Mouse (Mus musculus) hindbrain, embryonic 13.5 days (tissue): ENCODE measurements around the gene Traf7. TPM values are rescaled to one million over a fixed set of nuclear protein-coding genes. Genes with fewer than 3 reads are reported as not detected.

ENCODE experiments used
- ATAC-seq: fragments of 200-750 bp; cut with Nextera tagmentation; 2 replicates; pipeline ENCODE4 v1.8.0; 2017; ENCODE audit warnings: moderate TSS enrichment; ENCODE audit not compliant: low FRiP score
- H3K27ac ChIP-seq: fragments of 300-500 bp; sonication (generic); 2 replicates; pipeline ENCODE4 v1.5.1; 2015; ENCODE audit warnings: inconsistent platforms, mild to moderate bottlenecking, moderate library complexity
- H3K27me3 ChIP-seq: fragments of 300-500 bp; sonication (generic); 2 replicates; pipeline ENCODE4 v1.6.1; 2015; ENCODE audit warnings: mild to moderate bottlenecking, inconsistent platforms
- H3K36me3 ChIP-seq: fragments of 300-500 bp; sonication (generic); 2 replicates; pipeline ENCODE4 v1.6.1; 2015; ENCODE audit warnings: mild to moderate bottlenecking, inconsistent platforms
- H3K4me1 ChIP-seq: fragments of 300-500 bp; sonication (generic); replicated peaks from 2 replicates; pipeline ENCODE4 v1.6.1; 2015; ENCODE audit warnings: inconsistent platforms
- H3K4me2 ChIP-seq: fragments of 300-500 bp; sonication (generic); 2 replicates; pipeline ENCODE4 v1.6.1; 2015; ENCODE audit warnings: inconsistent platforms, mild to moderate bottlenecking, moderate library complexity
- H3K4me3 ChIP-seq: fragments of 300-500 bp; sonication (generic); 2 replicates; pipeline ENCODE4 v1.5.1; 2015; ENCODE audit warnings: mild to moderate bottlenecking, inconsistent platforms
- H3K9ac ChIP-seq: fragments of 300-500 bp; sonication (generic); 2 replicates; pipeline ENCODE4 v1.6.1; 2015; ENCODE audit warnings: mild to moderate bottlenecking, inconsistent platforms
- H3K9me3 ChIP-seq: fragments of 300-500 bp; sonication (generic); 2 replicates; pipeline ENCODE4 v1.6.1; 2016; ENCODE audit warnings: inconsistent platforms
- WGBS: fragments of 180-500 bp; shearing (Covaris S2); methylation state at CpG from one replicate; pipeline ENCODE4 v1.1.7; 2015; 5-methylcytosine and 5-hydroxymethylcytosine counted together
- polyA plus RNA-seq: library from polyadenylated mRNA; unstranded; fragments of >200 nt; fragmentation: Nextera tagmentation; extraction: Ambion mirVana; gene quantifications from 2 replicates; pipeline ENCODE4 v1.2.1, GENCODE M21; 2015

Traf7 gene
- polyA plus RNA-seq, 1 experiment from 2014 or later, result 89.9 TPM

DNA sequence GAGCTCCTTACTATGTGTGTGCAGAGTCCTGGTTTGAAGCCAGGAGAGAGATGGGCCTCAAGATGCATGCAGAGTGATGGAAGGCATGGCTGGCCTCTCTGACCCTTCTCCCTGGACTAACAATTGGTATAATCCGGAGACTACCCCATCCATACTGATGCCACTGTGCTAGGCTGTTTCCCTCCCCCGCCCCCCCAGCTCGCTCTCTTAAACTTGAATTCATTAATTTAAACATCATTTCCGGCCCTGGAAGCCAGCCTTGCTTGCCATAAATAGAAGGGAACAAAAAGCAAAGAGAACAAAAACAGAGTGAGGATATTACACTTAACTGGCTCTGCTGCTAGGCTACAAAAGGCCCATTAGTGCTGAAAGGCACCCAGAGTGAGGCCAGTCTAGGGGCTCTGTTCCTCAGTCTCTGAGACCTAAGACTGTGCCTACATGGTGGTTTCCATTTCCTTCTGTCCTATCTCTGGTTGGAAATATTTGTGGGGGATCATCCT, 30.9 kb upstream of the Traf7 start:
- H3K9me3 ChIP-seq, result no peaks in the 10 kb centered on the region
- no peak overlapping the region for H3K4me3 ChIP-seq
- peaks cover 34% of the 10 kb centered on the region for H3K4me1 ChIP-seq
- WGBS, result 20% methylated on average over 4 of the region's 4 CpGs
- H3K27me3 ChIP-seq, result no peaks in the 10 kb centered on the region
- H3K27ac ChIP-seq, result peak overlapping the region; percentile 86
- H3K36me3 ChIP-seq, result no peaks in the 10 kb centered on the region
- H3K9ac ChIP-seq, result 0 out of 2 replicates have a peak overlapping the region, but pooled peaks have one; percentile 29
- peak overlapping the region; percentile 19 for H3K4me2 ChIP-seq
- ATAC-seq, result peak; percentile 75

DNA sequence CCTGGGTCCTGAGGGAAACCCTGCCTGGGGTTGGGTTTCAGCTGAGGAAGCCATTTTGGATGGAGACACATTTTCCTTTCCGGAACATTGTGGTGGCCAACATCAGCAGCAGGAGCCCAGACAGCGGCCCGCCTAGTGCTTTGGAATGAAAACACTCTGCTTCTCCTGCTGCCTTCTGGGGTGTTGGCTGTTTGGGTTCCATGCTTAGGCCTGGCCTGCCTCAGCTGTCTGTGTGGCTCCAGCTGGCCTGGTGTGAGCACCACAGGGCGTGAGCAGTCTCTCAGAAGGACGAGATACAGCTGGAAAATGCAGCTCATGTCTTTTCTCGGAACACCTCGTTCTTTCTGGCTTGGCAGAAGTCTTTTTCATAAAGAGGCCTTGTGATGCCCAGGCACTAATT, 29.4 kb upstream of the Traf7 start:
- Histone ChIP-seq H3K36me3 (no peaks in the 10 kb centered on the region), H3K4me3 (no peak overlapping the region), H3K27ac (no peak overlapping the region), H3K4me1 (peaks cover 47% of the 10 kb centered on the region), H3K4me2 (no peak overlapping the region), H3K9me3 (no peaks in the 10 kb centered on the region), H3K9ac (no peak overlapping the region), H3K27me3 (no peaks in the 10 kb centered on the region)
- ATAC-seq, result no peak
- 93% methylated on average over 7 of the region's 7 CpGs for WGBS

DNA sequence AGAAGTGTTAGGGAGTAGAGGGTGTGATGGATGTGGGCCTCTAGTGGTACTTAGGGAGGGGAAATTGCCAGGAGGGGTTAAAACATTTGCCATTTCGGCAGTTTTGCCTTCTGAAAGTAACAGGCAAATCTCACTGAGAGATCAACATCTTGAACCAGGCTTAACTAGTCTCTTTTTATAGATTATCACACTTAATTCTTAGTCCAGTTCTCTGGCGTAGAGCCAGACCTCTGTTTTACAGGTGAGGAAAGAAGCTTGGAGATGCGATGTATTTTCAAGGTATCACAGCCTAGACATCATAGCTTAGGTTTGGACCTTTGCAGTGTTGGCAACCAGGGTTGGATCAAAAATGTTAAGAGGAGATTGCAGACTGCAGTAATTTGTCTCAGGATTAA, 23.3 kb upstream of the Traf7 start:
- peaks cover 23% of the 10 kb centered on the region for H3K27me3 ChIP-seq
- no peak for ATAC-seq

DNA sequence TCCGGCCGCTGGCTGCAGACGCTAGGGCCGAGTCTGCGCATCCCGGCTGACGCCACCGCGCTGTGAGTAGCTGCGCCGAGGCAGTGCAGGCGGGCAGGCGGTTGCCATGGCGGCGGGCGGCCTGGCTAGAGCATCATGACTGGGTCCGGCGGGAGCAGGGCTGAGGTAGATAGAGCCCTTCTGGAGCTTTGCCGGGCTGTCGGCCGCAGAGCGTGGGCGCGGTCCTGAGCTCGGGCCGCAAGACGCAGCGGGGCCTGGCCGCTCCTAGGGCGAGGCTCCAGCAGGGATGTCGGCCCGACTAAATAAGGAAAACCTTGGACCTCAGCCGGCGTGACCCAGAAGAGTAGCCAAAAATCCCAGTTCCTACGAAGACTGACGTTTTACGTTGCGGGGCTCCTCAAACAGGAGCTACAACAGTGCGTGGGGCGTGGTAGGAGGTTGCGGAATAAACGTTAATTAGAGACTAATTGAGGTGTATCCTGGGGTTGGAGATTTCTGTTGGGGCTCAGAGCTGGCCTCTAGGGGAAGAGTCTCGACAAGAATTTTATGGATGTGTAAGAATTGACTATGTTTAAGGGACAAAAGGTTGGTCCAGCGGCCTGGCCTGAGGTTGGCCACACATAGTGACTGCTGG, 22.8 kb upstream of the Traf7 start:
- H3K9me3 ChIP-seq, result no peaks in the 10 kb centered on the region
- under 1% methylated on average over 44 of the region's 44 CpGs for WGBS
- peak; percentile 88 for ATAC-seq
- H3K4me1 ChIP-seq, result peaks cover 40% of the 10 kb centered on the region
- H3K9ac ChIP-seq, result peak overlapping the region; percentile 96
- H3K36me3 ChIP-seq, result no peaks in the 10 kb centered on the region
- H3K27me3 ChIP-seq, result peaks cover 24% of the 10 kb centered on the region
- H3K4me3 ChIP-seq, result peak overlapping the region; percentile 91
- H3K27ac ChIP-seq, result peak overlapping the region; percentile 98
- peak overlapping the region; percentile 93 for H3K4me2 ChIP-seq

More for the DNA sequence above, 23.3 kb upstream of the Traf7 start:
- H3K4me3 ChIP-seq, result peak overlapping the region; percentile 91
- peak overlapping the region; percentile 98 for H3K27ac ChIP-seq
- no peaks in the 10 kb centered on the region for H3K9me3 ChIP-seq
- peak overlapping the region; percentile 96 for H3K9ac ChIP-seq
- no peaks in the 10 kb centered on the region for H3K36me3 ChIP-seq
- WGBS, result 58% methylated on average over 3 of the region's 3 CpGs
- peaks cover 40% of the 10 kb centered on the region for H3K4me1 ChIP-seq
- peak overlapping the region; percentile 93 for H3K4me2 ChIP-seq

DNA sequence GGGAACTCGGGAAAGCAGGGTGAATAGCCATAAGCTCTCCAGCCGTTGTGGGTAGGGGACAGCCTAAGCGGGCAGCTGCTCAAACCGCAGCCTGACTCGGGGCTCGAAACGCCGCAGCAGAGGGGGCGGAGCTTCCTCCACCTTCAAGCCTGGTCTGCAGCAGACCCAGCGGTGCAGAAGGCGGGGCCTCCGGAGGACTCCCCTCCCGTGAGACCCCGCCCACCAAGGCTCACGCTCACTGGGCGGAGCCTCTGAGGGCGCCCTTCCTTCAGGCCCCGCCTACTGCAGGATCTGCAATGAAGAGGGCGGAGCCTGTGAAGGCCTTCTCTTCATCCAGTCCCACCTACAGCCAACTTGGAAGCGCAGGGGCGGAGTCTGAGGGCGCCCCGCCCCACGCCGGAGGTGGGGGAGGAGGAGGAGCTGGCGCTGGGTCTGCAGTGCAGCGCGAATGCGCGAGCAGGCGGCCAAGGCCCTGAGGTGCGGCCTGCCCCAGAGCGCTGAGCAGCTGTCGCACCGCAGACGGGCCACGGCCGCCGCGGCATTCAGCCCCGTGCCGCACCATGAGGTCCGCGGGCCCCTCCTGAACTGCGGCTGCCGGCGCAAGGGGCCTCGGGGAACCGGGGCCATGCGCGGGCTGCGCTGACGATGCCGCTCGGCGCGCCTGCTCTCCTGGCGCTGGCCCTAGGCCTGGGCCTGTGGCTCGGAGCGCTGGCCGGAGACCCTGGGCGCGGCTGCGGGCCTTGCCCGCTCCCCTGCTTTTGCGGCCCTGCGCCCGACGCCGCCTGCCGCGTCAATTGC, 22.1 kb upstream of the Traf7 start, which contains the start of gene Pkd1:
Gene Pkd1, plus strand, starts transcription at position 217 of the 798 bp plus-strand sequence.
- Histone ChIP-seq H3K4me2 (peak within 1 kb of the TSS; percentile 93), H3K27me3 (peaks cover 26% of the 10 kb centered on the region), H3K27ac (peak within 1 kb of the TSS; percentile 98), H3K9ac (peak within 1 kb of the TSS; percentile 96), H3K4me1 (peaks cover 41% of the 10 kb centered on the region), H3K36me3 (no peaks in the 10 kb centered on the region), H3K4me3 (peak within 1 kb of the TSS; percentile 91), H3K9me3 (no peaks in the 10 kb centered on the region)
- under 1% methylated on average over 65 of the region's 72 CpGs for WGBS
- ATAC-seq, result peak; percentile 95

DNA sequence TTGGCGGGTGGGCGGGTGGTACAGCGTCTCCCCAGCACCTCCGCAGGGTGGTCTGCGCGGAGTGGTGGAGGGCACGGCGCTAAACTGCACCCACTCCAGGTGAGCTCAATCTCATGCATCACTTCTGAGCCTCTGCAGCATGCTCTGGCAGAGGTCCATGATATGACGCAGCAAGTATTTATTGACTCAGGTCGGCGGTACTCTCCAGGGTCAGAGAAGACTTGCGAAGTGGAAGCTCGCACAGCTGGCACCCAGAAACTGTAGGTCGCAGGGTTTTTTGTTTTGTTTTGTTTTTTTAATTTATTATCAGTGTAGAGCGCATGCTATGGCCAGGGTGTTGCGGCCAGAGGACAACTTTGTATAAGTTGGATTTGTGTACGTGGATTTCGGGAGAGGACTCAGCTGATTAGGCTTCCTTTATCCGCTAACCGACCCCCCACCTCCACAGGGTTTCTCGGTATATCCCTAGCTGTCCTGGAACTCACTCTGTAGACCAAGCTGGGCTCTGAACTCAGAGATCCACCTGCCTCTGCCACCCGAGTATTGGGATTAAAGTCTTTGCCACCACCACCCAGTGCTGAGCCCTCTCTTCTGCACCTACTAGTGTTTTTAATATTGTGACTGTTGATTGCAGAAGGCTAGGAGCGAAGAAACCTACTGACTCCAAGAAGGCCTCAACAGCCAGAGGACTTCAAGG, 21.3 kb upstream of the Traf7 start:
- peak overlapping the region; percentile 91 for H3K4me3 ChIP-seq
- H3K36me3 ChIP-seq, result no peaks in the 10 kb centered on the region
- H3K9ac ChIP-seq, result peak overlapping the region; percentile 53; the same call in 1 of the 2 replicates

DNA sequence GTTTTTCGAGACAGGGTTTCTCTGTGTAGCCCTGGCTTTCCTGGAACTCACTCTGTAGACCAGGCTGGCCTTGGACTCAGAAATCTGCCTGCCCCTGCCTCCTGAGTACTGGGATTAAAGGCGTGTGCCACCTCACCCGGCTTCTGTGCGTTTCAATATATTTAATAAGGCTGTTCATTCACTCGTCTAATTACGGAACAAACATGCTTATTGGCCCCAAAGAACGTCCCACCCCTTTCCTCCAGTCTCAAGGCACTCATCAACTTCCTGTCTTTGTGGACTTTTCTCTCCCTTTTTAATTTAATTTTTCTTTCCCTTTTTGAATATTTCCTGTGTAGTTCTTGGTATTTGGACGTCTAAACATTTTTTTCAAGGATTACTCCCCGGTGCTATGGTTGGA, 20.7 kb upstream of the Traf7 start:
- 39% methylated on average over 9 of the region's 9 CpGs for WGBS

More for the DNA sequence above, 21.3 kb upstream of the Traf7 start:
- H3K4me1 ChIP-seq, result peaks cover 42% of the 10 kb centered on the region
- no peaks in the 10 kb centered on the region for H3K9me3 ChIP-seq
- H3K4me2 ChIP-seq, result peak overlapping the region; percentile 93
- peaks cover 29% of the 10 kb centered on the region for H3K27me3 ChIP-seq
- WGBS, result 5% methylated on average over 23 of the region's 23 CpGs
- peak overlapping the region; percentile 72 for H3K27ac ChIP-seq
- ATAC-seq, result peak; percentile 8; the same call in 1 of the 2 replicates

DNA sequence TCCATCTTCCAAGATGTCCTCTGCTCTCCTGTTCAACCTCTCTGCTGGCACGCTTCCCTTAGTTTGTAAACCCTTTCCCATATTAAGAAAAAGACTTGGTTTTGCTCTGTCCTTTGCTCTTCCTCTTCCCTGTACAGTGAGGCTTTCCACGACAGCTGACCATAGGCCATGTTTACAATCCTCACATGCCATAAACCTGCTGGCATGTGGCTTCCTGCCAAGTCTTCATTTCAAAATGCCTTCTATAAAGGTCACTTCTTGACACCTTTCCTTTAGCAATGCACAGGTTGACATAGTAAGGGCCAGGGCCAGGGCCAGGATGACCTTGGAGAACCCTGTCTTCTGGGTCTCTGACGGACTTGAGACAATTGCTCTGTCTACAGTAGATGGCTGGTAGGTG, 18.5 kb upstream of the Traf7 start:
- Histone ChIP-seq H3K36me3 (no peaks in the 10 kb centered on the region), H3K27me3 (peaks cover 29% of the 10 kb centered on the region), H3K9me3 (no peaks in the 10 kb centered on the region), H3K9ac (0 out of 2 replicates have a peak overlapping the region, but pooled peaks have one; percentile 24), H3K4me3 (no peak overlapping the region), H3K27ac (no peak overlapping the region), H3K4me2 (no peak overlapping the region), H3K4me1 (peaks cover 20% of the 10 kb centered on the region)
- no peak for ATAC-seq
- WGBS, result 94% methylated on average over 3 of the region's 3 CpGs

More for the DNA sequence above, 20.7 kb upstream of the Traf7 start:
- Histone ChIP-seq H3K4me1 (peaks cover 42% of the 10 kb centered on the region), H3K9me3 (no peaks in the 10 kb centered on the region), H3K27me3 (peaks cover 29% of the 10 kb centered on the region), H3K27ac (no peak overlapping the region), H3K4me3 (no peak overlapping the region), H3K9ac (no peak overlapping the region), H3K36me3 (no peaks in the 10 kb centered on the region), H3K4me2 (peak overlapping the region; percentile 93)
- ATAC-seq, result no peak

DNA sequence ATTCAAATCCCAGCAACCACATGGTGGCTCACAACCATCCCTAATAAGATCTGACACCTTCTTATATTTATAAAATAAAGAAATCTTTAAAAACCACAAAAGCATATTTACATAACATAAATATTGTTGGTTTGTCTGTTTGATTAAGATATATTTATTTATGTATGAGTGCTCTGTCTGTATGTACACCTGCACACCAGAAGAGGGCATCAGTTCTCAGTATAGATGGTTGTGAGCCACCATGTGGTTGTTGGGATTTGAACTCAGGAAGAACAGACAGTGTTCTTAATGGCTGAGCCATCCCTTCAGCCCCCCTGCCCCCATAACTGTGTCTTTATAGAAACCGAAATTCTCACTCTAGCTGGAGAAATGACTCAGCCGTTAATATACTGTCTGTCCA, 17.5 kb upstream of the Traf7 start:
- no peak overlapping the region for H3K4me3 ChIP-seq
- no peak overlapping the region for H3K27ac ChIP-seq
- no peak overlapping the region for H3K9ac ChIP-seq
- no peaks in the 10 kb centered on the region for H3K9me3 ChIP-seq
- H3K4me2 ChIP-seq, result no peak overlapping the region
- peaks cover 29% of the 10 kb centered on the region for H3K27me3 ChIP-seq
- 85% methylated on average over 2 of the region's 2 CpGs for WGBS
- H3K36me3 ChIP-seq, result no peaks in the 10 kb centered on the region
- H3K4me1 ChIP-seq, result peaks cover 15% of the 10 kb centered on the region
- ATAC-seq, result no peak

DNA sequence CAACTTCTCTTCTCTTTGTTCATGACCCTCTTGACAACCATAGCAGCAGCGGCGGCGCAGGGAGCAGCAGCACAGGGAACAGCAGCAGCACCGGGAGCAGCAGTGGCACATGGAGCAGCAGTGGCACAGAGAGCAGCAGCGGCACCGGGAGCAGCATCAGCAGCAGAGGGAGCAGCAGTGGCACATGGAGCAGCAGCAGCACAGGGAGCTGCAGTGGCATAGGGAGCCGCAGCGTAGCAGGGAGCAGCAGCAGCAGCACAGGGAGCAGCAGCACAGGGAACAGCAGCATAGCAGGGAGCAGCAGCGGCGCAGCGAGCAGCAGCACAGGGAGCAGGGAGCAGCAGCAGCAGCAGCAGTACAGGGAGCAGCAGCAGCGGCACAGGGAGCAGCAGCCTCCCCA, 16.9 kb upstream of the Traf7 start:
- Histone ChIP-seq H3K9me3 (no peaks in the 10 kb centered on the region), H3K36me3 (no peaks in the 10 kb centered on the region), H3K4me2 (peak overlapping the region; percentile 38), H3K4me3 (0 out of 2 replicates have a peak overlapping the region, but pooled peaks have one; percentile 4), H3K9ac (peak overlapping the region; percentile 46; the same call in 1 of the 2 replicates), H3K27ac (no peak overlapping the region), H3K27me3 (peaks cover 29% of the 10 kb centered on the region), H3K4me1 (peaks cover 15% of the 10 kb centered on the region)
- no peak for ATAC-seq
- WGBS, result 21% methylated on average over 12 of the region's 12 CpGs

DNA sequence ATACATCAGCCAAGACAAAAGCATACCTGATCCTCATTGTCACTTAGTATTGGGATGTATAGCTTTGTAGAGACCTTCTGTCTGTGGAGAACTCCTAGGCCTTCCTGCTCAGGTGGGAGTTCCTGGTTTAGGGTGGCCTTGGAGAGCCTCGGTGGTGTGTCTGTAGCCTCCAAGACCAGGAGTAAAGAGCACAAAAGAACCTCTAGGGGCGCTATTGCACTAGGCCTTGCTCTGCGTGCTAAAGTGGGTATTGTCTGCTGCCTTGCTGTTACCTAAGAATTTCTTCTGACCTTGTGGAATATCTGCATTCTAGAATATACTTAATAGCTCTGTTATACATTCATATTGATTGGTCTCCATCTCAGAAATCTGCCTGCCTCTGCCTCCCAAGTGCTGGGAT, 12.6 kb upstream of the Traf7 start:
- Histone ChIP-seq H3K4me3 (no peak overlapping the region), H3K4me1 (peaks cover 10% of the 10 kb centered on the region), H3K4me2 (no peak overlapping the region), H3K9me3 (no peaks in the 10 kb centered on the region), H3K27me3 (peaks cover 6% of the 10 kb centered on the region; the same call in 1 of the 2 replicates), H3K27ac (no peak overlapping the region), H3K9ac (no peak overlapping the region), H3K36me3 (no peaks in the 10 kb centered on the region)
- ATAC-seq, result no peak
- 7% methylated on average over 3 of the region's 3 CpGs for WGBS

DNA sequence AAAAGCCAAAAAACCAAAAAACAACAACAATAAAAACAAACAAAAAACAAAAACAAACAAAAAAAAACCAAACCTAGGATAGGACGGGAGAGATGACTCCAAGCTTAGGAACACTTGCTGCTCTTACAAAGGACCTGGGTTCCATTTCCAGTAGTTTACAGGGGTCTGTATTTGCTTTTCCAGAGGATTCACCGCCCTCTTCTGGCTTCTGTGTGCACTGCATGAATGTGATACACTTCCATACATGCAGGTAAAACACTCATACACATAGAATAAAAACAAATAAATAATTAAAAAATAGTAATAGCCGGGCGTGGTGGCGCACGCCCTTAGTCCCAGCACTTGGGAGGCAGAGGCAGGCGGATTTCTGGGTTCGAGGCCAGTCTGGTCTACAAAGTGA, 11.2 kb upstream of the Traf7 start:
- 74% methylated on average over 8 of the region's 8 CpGs for WGBS
- H3K27me3 ChIP-seq, result no peaks in the 10 kb centered on the region
- H3K9ac ChIP-seq, result no peak overlapping the region
- ATAC-seq, result no peak
- no peaks in the 10 kb centered on the region for H3K9me3 ChIP-seq
- no peak overlapping the region for H3K4me3 ChIP-seq
- H3K4me1 ChIP-seq, result peaks cover 5% of the 10 kb centered on the region; the same call in 1 of the 2 replicates
- no peak overlapping the region for H3K27ac ChIP-seq
- H3K4me2 ChIP-seq, result no peak overlapping the region
- no peaks in the 10 kb centered on the region for H3K36me3 ChIP-seq
